Mouse (Mus musculus) activated CD4-positive, CD25-positive, alpha-beta regulatory T cell (primary cell): ENCODE results near the gene Fxr1. TPM values are rescaled to one million over a fixed set of nuclear protein-coding genes. Genes with fewer than 3 reads are reported as not detected.

Experiments used
- polyA plus RNA-seq, 2 experiments: library from polyadenylated mRNA; unstranded; fragments of 100-300 nt; shearing (Covaris generic); gene quantifications; one replicate each; pipeline ENCODE4 v1.2.1; 2017

Gene Fxr1
- 10 to 100 TPM; 42.0 to 44.6 TPM for polyA plus RNA-seq

DNA sequence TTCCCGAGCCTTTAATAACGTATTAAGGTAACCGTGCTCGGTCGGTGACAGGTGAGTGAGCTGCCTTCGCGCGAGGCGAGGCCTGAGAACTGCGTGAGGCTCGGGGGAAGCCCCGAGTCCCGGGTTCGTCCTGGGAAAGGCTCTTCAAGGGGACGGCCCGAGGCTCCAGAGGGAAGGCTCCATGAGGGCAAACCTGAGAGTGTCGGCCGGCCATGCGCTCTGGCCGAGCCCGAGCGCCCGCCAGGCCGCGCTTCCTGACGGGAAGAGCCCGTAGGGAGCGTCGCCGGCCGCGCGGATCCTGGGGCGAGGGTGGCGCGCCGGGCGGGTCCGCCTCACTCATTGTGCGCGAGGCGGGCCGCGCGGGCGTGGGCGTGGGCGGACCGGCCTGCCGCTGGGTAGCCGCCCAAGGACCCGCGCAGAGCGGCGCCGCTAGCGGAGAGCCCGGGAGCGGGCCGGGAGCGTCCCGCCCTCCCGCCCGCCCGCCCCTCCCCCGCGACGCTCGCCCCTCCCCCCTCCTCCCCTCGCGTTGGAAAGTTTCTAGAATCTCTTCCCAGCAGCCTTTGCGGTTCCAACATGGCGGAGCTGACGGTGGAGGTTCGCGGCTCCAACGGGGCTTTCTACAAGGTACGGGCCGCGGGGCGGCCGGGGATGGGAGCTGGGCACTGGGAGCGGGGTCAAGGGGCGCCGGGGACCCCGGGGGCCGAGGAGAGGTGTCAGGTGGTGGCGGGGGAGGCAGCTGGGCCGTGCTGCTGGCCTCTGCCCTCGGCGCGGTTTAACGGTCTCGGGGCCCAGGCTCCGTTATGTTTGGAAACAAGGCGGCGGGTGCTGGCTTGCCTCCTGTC, at the start of gene Fxr1:
Fxr1 (plus strand) TSS at position 404 of the 842 bp plus-strand sequence.

DNA sequence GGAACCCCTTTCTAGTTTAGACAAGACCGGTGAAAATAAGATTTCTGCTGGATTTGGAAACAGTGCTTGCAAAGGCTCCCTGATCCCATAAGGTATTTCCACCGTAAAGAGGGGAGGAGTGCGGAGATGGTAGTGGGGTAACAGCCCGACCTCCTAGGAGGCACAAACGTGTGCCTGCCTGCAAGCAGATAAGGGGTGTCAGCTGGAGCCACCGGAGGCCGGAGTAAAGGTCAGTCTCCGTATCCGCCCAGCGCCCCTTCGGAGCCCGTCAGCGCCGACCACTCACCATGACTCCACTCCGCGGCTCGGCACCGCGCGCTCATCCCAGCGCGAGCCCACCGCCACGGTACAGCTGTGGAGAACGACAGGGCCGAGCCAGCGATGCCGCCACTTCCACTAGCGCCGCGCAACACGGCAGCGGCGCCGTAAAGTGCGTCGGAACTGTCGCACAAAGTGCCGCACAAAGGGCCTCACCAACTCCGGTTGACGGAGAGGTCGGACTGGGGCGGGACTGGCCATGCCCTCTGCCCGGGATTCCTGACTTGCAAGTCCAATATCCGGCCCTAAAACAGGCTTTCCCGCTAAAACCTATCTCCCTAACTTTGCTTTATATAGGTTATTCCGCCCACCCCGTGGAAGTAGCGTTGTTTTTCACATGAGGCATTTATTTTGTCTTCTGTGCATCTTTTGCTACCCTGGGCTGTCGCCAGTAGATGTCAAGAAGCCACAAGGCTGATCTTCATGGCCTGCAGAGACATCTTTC, 61.3 kb downstream of the Fxr1 start, which contains the start of gene Dnajc19:
Dnajc19 (minus strand) TSS at position 422 of the 763 bp plus-strand sequence.

Other genes starting within 250 kb of the Fxr1 start
- gene Ttc14, start 220.1 kb upstream of the Fxr1 start, polyA plus RNA-seq = 100 to 1,000 TPM; 153 to 175 TPM
- gene Ccdc39, start 175.6 kb upstream of the Fxr1 start, polyA plus RNA-seq = under 1 TPM; 0.15 to 0.23 TPM
- 100 to 1,000 TPM; 123 to 154 TPM for gene Dnajc19, start 61.4 kb downstream of the Fxr1 start, polyA plus RNA-seq